In the genomic region with DNA sequence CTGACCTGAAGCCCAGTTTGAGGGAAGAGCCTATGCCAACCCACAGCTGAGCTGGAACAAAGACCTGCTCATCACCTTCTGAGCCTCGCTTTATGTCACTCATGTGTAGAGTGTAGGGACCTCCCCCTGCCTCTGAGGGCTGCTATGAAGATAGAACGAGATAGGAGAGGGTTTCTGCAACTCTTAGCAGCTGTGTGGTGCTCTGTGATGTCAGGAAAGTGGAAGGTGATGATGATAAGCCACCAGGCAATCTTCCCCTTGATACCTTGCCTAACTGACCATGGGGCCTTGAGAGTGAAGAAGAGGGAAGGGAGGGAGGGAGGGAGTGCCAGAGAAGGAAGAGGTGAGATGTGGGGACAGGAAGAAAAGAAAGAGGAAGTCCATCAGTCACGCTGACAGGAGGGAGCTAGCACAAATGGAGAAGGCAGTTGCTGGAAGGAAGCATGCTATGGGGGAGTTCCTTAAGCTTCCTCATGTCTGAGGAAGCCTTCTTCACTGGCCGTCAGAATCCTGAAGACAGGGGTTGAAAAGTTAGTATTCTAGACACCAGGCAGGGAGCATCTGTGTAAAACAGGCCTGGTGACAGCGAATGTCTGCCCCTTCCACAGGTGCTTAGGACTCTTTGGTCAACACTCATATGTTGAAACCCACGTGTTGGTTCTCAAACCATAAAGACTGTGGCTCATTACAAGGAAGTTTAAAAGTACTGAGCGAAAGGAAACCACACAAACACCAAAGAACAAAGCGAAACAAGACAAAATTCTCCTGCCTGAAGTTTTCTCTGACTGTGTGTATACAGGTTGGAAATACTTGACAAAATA, we compare ENCODE assay signal across 8 mouse cellular contexts. TPM values are rescaled to one million over a fixed set of nuclear protein-coding genes. Genes with fewer than 3 reads are reported as not detected.
A peak's percentile ranks its signal among the peaks of the same experiment; 100 is the strongest.
DNase-seq lines count a peak whose midpoint lies in the region; ATAC-seq and TF ChIP-seq lines count a peak whose summit lies in the region.

A gene (plus strand): TSS at position 196 of the 821 bp plus-strand sequence.

- no peak within 1 kb of the TSS for H3K4me3 ChIP-seq in lung, embryonic 16.5 days (ENCODE audit: low read length)
- H3K4me3 ChIP-seq in embryonic facial prominence, embryonic 14.5 days (ENCODE audit: low read depth, low read length), result no peak within 1 kb of the TSS
- H3K4me3 ChIP-seq in liver, embryonic 12.5 days, result no peak within 1 kb of the TSS
- H3K4me3 ChIP-seq in olfactory bulb, adult 2 months (ENCODE audit: insufficient read depth, low read depth, low read length), result no peak within 1 kb of the TSS

- peak; percentile 41; the same call in 1 of the 2 replicates for ATAC-seq in lung, embryonic 16.5 days (ENCODE audit: low read depth)
- no peak for ATAC-seq in embryonic facial prominence, embryonic 14.5 days (ENCODE audit: low read depth)
- ATAC-seq in liver, embryonic 12.5 days, result peak; percentile 58; the same call in 1 of the 2 replicates

- no peak for TF ChIP-seq POLR2A in olfactory bulb, adult 2 months (IDR thresholded peaks at IDR 0.05; ENCODE audit: insufficient read depth, low read depth, low read length)

- no peak for TF ChIP-seq CTCF in olfactory bulb, adult 2 months (IDR thresholded peaks at IDR 0.05; ENCODE audit: insufficient read depth, low read depth, low read length)

- H3K27ac ChIP-seq in lung, embryonic 16.5 days (ENCODE audit: low read length), result peak within 1 kb of the TSS; percentile 34; the same call in 1 of the 2 replicates
- peak within 1 kb of the TSS; percentile 24 for H3K27ac ChIP-seq in embryonic facial prominence, embryonic 14.5 days (replicated peaks; ENCODE audit: low read depth, low read length)
- peak within 1 kb of the TSS; percentile 34; the same call in 1 of the 2 replicates for H3K27ac ChIP-seq in liver, embryonic 12.5 days
- H3K27ac ChIP-seq in olfactory bulb, adult 2 months (ENCODE audit: insufficient read depth, low read depth, low read length), result no peak within 1 kb of the TSS

- WGBS in lung, embryonic 16.5 days, result 45% methylated on average over 8 of the region's 8 CpGs
- WGBS in embryonic facial prominence, embryonic 14.5 days, result 62% methylated on average over 8 of the region's 8 CpGs
- 20% methylated on average over 8 of the region's 8 CpGs for WGBS in liver, embryonic 12.5 days (ENCODE audit: insufficient replicate concordance)
- 81% methylated on average over 8 of the region's 8 CpGs for WGBS in olfactory bulb, adult 2 months

- peak within 1 kb of the TSS; percentile 19; the same call in 1 of the 2 replicates for H3K4me2 ChIP-seq in lung, embryonic 16.5 days (ENCODE audit: low read depth, low read length)
- H3K4me2 ChIP-seq in embryonic facial prominence, embryonic 14.5 days (ENCODE audit: low read depth, low read length), result no peak within 1 kb of the TSS
- 0 out of 2 replicates have a peak within 1 kb of the TSS, but pooled peaks have one; percentile 1 for H3K4me2 ChIP-seq in liver, embryonic 12.5 days

- no peak within 1 kb of the TSS for H3K9ac ChIP-seq in lung, embryonic 16.5 days (ENCODE audit: low read length)
- H3K9ac ChIP-seq in embryonic facial prominence, embryonic 14.5 days (ENCODE audit: low read depth, low read length), result no peak within 1 kb of the TSS
- no peak within 1 kb of the TSS for H3K9ac ChIP-seq in liver, embryonic 12.5 days

- DNase-seq in lung, postnatal 4 days, result no peak
- no peak for DNase-seq in embryonic facial prominence, embryonic 14.5 days (ENCODE audit: low spot score)
- DNase-seq in heart, postnatal 36 days, result no peak
- no peak for DNase-seq in frontal cortex, postnatal 36 days (ENCODE audit: low spot score in 2 of 2)
- DNase-seq in kidney, adult 8-10 months, result no peak

- intact Hi-C loops in heart, postnatal 36 days (cut with DNase I), result no loop called here

- no peaks in the 10 kb centered on the region for H3K27me3 ChIP-seq in lung, embryonic 16.5 days (ENCODE audit: control insufficient read depth, insufficient read depth, low read depth, low read length)
- H3K27me3 ChIP-seq in embryonic facial prominence, embryonic 14.5 days (replicated peaks; ENCODE audit: control insufficient read depth, insufficient read depth, low read length), result no peaks in the 10 kb centered on the region
- H3K27me3 ChIP-seq in liver, embryonic 12.5 days (replicated peaks), result no peaks in the 10 kb centered on the region

- H3K9me3 ChIP-seq in lung, embryonic 16.5 days (ENCODE audit: control insufficient read depth, low read length), result no peaks in the 10 kb centered on the region
- no peaks in the 10 kb centered on the region for H3K9me3 ChIP-seq in embryonic facial prominence, embryonic 14.5 days (ENCODE audit: control insufficient read depth, low read length)
- no peaks in the 10 kb centered on the region for H3K9me3 ChIP-seq in liver, embryonic 12.5 days (replicated peaks)

- peaks cover 7% of the 10 kb centered on the region; the same call in 1 of the 2 replicates for H3K4me1 ChIP-seq in lung, embryonic 16.5 days (replicated peaks; ENCODE audit: control insufficient read depth, insufficient read depth, low read length)
- H3K4me1 ChIP-seq in embryonic facial prominence, embryonic 14.5 days (ENCODE audit: control insufficient read depth, insufficient read depth, low read length), result peaks cover 9% of the 10 kb centered on the region
- peaks cover 10% of the 10 kb centered on the region for H3K4me1 ChIP-seq in liver, embryonic 12.5 days
- H3K4me1 ChIP-seq in olfactory bulb, adult 2 months (ENCODE audit: control insufficient read depth, insufficient read depth, low read length), result peaks cover 7% of the 10 kb centered on the region

- H3K36me3 ChIP-seq in lung, embryonic 16.5 days (ENCODE audit: control insufficient read depth, insufficient read depth, low read length), result no peaks in the 10 kb centered on the region
- no peaks in the 10 kb centered on the region for H3K36me3 ChIP-seq in embryonic facial prominence, embryonic 14.5 days (ENCODE audit: control insufficient read depth, insufficient read depth, low read length)
- H3K36me3 ChIP-seq in liver, embryonic 12.5 days, result no peaks in the 10 kb centered on the region

RNA-seq across cellular contexts. Expression of the gene that starts here (rescaled TPM):
- 27.3 and 33.8 TPM in 2 replicates for polyA plus RNA-seq in lung, embryonic 16.5 days (2015; fragmentation: Nextera tagmentation; extraction: Ambion mirVana)
- 13.5 and 15.0 TPM in 2 replicates for polyA plus RNA-seq in embryonic facial prominence, embryonic 14.5 days (2014; fragmentation: Nextera tagmentation; extraction: Ambion mirVana)
- 10 to 100 TPM; 42.4 to 52.9 TPM for total RNA-seq in heart, postnatal 36 days (2021)
- 2.6 and 2.8 TPM in 2 replicates for polyA plus RNA-seq in liver, embryonic 12.5 days (2016; fragmentation: Nextera tagmentation; extraction: Ambion mirVana)
- 56.0 and 57.3 TPM in 2 replicates for polyA plus RNA-seq in olfactory bulb, adult 2 months (2012; ENCODE audit: insufficient read depth, insufficient read length, low replicate concordance, missing spikeins)
